Mouse (Mus musculus): ENCODE measurements around the gene Gtf3c1.

Gtf3c1 gene

DNA sequence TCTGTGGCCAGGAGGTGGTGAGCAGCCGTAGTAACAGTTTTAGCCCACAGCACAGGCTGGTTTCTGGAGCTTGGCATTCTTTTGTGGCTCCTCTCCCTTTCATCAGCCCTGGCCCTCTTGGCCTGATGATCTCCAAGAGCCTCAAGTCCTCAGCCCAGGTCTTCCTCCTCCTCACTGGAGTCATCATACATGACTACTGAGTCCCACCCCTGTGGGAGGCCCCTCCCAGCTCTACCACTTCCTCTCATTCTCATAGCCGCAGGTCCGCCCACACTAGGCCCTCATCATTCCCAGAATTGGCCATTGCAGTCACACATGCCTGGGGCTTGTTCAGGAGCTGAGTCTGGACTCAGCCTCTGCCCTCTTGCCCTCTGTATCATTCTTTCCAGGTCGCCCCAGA, 113.7 kb downstream of the Gtf3c1 start:
- peak in 1 of 2 experiments; percentile 37 for DNase-seq (ENCODE audit: low read depth in 1 of 2, low spot score in 2 of 2)
